Mouse (Mus musculus) forebrain, embryonic 11.5 days (tissue): Measurements from ENCODE around the gene Nt5e. TPM values are rescaled to one million over a fixed set of nuclear protein-coding genes. Genes with fewer than 3 reads are reported as not detected.

Experiments used
- ATAC-seq: fragments of 200-750 bp; cut with Nextera tagmentation; replicated peaks from 2 replicates; pipeline ENCODE4 v1.8.0; 2017; ENCODE audit warnings: moderate TSS enrichment; ENCODE audit not compliant: low FRiP score
- DNase-seq: peaks from one replicate; pipeline ENCODE4 v3.0.0-alpha.2; 2017; ENCODE audit warnings: low spot score
- H3K27ac ChIP-seq: fragments of 300-500 bp; sonication (generic); 2 replicates; pipeline ENCODE4 v1.5.1; 2014; ENCODE audit warnings: low read depth, low read length
- H3K27me3 ChIP-seq: fragments of 300-500 bp; sonication (generic); 2 replicates; pipeline ENCODE4 v1.6.1; 2014; ENCODE audit warnings: mild to moderate bottlenecking, low read length, mixed read lengths; ENCODE audit not compliant: control insufficient read depth, insufficient read depth
- H3K36me3 ChIP-seq: fragments of 300-500 bp; sonication (generic); 2 replicates; pipeline ENCODE4 v1.6.1; 2014; ENCODE audit warnings: mild to moderate bottlenecking, low read length, moderate library complexity, mixed read lengths; ENCODE audit not compliant: control insufficient read depth, insufficient read depth
- H3K4me1 ChIP-seq: fragments of 300-500 bp; sonication (generic); replicated peaks from 2 replicates; pipeline ENCODE4 v1.6.1; 2014; ENCODE audit warnings: low read length, mixed read lengths; ENCODE audit not compliant: control insufficient read depth, insufficient read depth
- H3K4me2 ChIP-seq: fragments of 300-500 bp; sonication (generic); 2 replicates; pipeline ENCODE4 v1.6.1; 2014; ENCODE audit warnings: low read depth, mild to moderate bottlenecking, low read length, moderate library complexity, mixed read lengths; ENCODE audit not compliant: severe bottlenecking
- H3K4me3 ChIP-seq: fragments of 300-500 bp; sonication (generic); 2 replicates; pipeline ENCODE4 v1.5.1; 2014; ENCODE audit warnings: low read depth, low read length
- H3K9ac ChIP-seq: fragments of 300-500 bp; sonication (generic); 2 replicates; pipeline ENCODE4 v1.6.1; 2014; ENCODE audit warnings: low read length
- H3K9me3 ChIP-seq: fragments of 300-500 bp; sonication (generic); 2 replicates; pipeline ENCODE4 v1.6.1; 2016; ENCODE audit warnings: low read length, mixed read lengths; ENCODE audit not compliant: control insufficient read depth
- WGBS: fragments of 180-500 bp; shearing (Covaris S2); extraction: QIAGEN DNeasy Blood & Tissue Kit; methylation state at CpG from one replicate; pipeline ENCODE4 v1.1.7; 2014; 5-methylcytosine and 5-hydroxymethylcytosine counted together
- polyA plus RNA-seq: library from polyadenylated mRNA; unstranded; fragments of >200 nt; fragmentation: Nextera tagmentation; extraction: Ambion mirVana; gene quantifications from 2 replicates; pipeline ENCODE4 v1.2.1, GENCODE M21; 2014

Nt5e gene
- polyA plus RNA-seq, 1 experiment from 2014 or later = 0.88 TPM

DNA sequence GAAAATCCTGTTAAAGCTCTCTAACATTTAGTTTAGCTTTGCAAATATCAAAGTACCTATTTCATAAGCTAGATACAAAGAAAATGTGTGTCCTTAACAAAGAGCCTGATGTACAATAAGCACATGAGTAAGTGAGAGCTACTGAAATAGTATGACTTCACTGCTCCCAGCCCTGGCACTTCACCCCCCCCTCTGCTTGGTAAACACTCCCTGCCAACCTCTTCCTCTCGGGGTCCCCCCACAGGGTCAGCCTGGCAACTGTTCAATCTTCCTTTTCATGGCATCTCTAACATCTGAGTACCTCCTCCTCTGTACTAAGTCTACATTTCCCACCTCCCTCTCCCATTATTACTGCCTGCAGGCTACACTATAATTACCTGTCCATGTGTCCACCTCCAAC is 89.8 kb downstream of the Nt5e start:
- H3K27me3 ChIP-seq = no peaks in the 10 kb centered on the region
- no peak overlapping the region for H3K27ac ChIP-seq
- 60% methylated on average over 1 of the region's 1 CpGs for WGBS

More for the DNA sequence above, 89.8 kb downstream of the Nt5e start:
- Histone ChIP-seq H3K4me3 (no peak overlapping the region), H3K36me3 (no peaks in the 10 kb centered on the region), H3K9ac (no peak overlapping the region), H3K9me3 (no peaks in the 10 kb centered on the region), H3K4me1 (no peaks in the 10 kb centered on the region), H3K4me2 (no peak overlapping the region)
- ATAC-seq = no peak
- DNase-seq = no peak

Other genes starting within 250 kb of the Nt5e start
- gene Snx14, start 111.8 kb downstream of the Nt5e start, polyA plus RNA-seq = 21.7 and 22.8 TPM in 2 replicates
- 0.41 and 0.75 TPM in 2 replicates for gene Gm20537, start 129.4 kb downstream of the Nt5e start, polyA plus RNA-seq
- 141 and 148 TPM in 2 replicates for gene Syncrip, start 155.4 kb downstream of the Nt5e start, polyA plus RNA-seq
- 7.8 and 10.1 TPM in 2 replicates for gene Zfp949, start 220.8 kb downstream of the Nt5e start, polyA plus RNA-seq